10 mouse cellular contexts compared by ENCODE assay signal in the genomic region with DNA sequence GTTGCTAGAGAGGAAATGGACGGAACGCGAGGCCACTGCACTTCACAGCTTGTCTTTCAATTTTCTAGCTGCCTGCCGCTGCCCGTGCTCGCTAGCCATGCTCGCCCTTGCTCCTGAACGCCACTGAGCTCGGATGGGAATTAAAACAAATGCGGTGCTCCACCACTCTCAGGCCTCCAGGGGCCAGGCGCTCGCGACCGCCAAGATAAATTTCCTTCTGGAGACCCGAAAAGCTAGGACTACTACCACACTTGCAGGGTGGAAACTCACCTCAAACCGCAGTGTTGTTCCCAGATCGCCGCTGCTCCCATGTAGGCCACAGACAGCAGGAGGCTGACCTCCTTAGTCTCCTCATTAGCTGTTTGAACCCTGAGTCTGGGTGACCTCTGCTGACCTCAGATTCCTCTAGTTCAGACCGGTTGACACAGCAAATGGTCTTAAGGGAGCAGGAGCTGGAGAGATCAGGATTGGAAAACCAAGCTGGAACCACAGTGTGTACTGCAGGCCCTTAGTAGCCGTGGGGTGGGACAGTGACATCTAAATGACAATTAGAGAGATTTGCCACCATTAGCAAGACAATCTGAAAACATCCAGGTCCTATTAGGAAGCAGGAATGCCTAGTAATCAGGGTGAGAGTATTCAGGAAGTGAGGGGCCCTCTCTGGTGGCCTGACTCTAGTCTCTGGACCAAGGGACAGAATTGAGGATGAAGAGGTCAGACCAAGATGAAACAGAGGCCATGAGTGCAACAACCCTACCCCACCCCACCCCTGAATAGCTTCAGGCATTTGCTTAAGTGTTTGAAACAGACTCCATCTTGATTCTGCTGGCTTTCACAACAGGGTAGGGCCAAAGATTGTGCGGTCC.
A peak's percentile ranks its signal among the peaks of the same experiment; 100 is the strongest.
DNase-seq lines count a peak whose midpoint lies in the region; ATAC-seq and TF ChIP-seq lines count a peak whose summit lies in the region.
"Had no signal": no experiment of that assay in that cellular context is flagged by ENCODE, and none has a peak within 500 bp of the region (broad histone marks: within the 10 kb centered on the region; RNA-seq: fewer than 3 reads in every experiment).

No protein-coding gene starts in this region.

- H3K4me1 ChIP-seq in kidney, embryonic 16.5 days (ENCODE audit: insufficient read depth, low read length) = peaks cover 19% of the 10 kb centered on the region
- H3K4me1 ChIP-seq in embryonic facial prominence, embryonic 11.5 days (ENCODE audit: control insufficient read depth, insufficient read depth, low read length) = peaks cover 3% of the 10 kb centered on the region; the same call in 1 of the 2 replicates
- H3K4me1 ChIP-seq in intestine, embryonic 16.5 days (ENCODE audit: control insufficient read depth, insufficient read depth, low read length) = peaks cover 8% of the 10 kb centered on the region
- H3K4me1 ChIP-seq in neural tube, embryonic 15.5 days = peaks cover 29% of the 10 kb centered on the region

- WGBS in kidney, embryonic 16.5 days = 10% methylated on average over 21 of the region's 21 CpGs
- WGBS in embryonic facial prominence, embryonic 11.5 days = 4% methylated on average over 21 of the region's 21 CpGs
- 24% methylated on average over 21 of the region's 21 CpGs for WGBS in intestine, embryonic 16.5 days
- 9% methylated on average over 21 of the region's 21 CpGs for WGBS in neural tube, embryonic 15.5 days

- DNase-seq in kidney, postnatal 25 days = no peak
- DNase-seq in embryonic facial prominence, embryonic 11.5 days (ENCODE audit: low spot score) = peak; percentile 33
- no peak for DNase-seq in left cerebral cortex, adult 2 months (ENCODE audit: extremely low spot score in 1 of 2, low spot score in 2 of 2)
- DNase-seq in testis, postnatal 14 days (ENCODE audit: low spot score) = no peak
- DNase-seq: cerebellum, adult 8-10 months; lung, adult 2 months had no signal

- peak overlapping the region; percentile 33; the same call in 1 of the 2 replicates for H3K9ac ChIP-seq in kidney, embryonic 16.5 days (replicated peaks; ENCODE audit: low read length)
- no peak overlapping the region for H3K9ac ChIP-seq in embryonic facial prominence, embryonic 11.5 days (replicated peaks; ENCODE audit: low read length)
- no peak overlapping the region for H3K9ac ChIP-seq in intestine, embryonic 16.5 days (ENCODE audit: low read depth, low read length)
- H3K9ac ChIP-seq in neural tube, embryonic 15.5 days (replicated peaks) = no peak overlapping the region

- TF ChIP-seq CTCF in left cerebral cortex, adult 2 months (IDR thresholded peaks at IDR 0.05) = no peak

- intact Hi-C loops in left cerebral cortex, adult 2 months (cut with DNase I) = no loop called here

- no peaks in the 10 kb centered on the region for H3K9me3 ChIP-seq in kidney, embryonic 16.5 days (ENCODE audit: low read length)
- no peaks in the 10 kb centered on the region for H3K9me3 ChIP-seq in embryonic facial prominence, embryonic 11.5 days (replicated peaks; ENCODE audit: control insufficient read depth, low read length)
- no peaks in the 10 kb centered on the region for H3K9me3 ChIP-seq in intestine, embryonic 16.5 days (ENCODE audit: control insufficient read depth, low read length)
- no peaks in the 10 kb centered on the region for H3K9me3 ChIP-seq in neural tube, embryonic 15.5 days (replicated peaks)

- H3K36me3 ChIP-seq in kidney, embryonic 16.5 days (ENCODE audit: insufficient read depth, low read length) = no peaks in the 10 kb centered on the region
- H3K36me3 ChIP-seq in embryonic facial prominence, embryonic 11.5 days (replicated peaks; ENCODE audit: control insufficient read depth, insufficient read depth, low read depth, low read length) = no peaks in the 10 kb centered on the region
- H3K36me3 ChIP-seq in intestine, embryonic 16.5 days (ENCODE audit: control insufficient read depth, insufficient read depth, low read length) = no peaks in the 10 kb centered on the region
- H3K36me3 ChIP-seq in neural tube, embryonic 15.5 days = no peaks in the 10 kb centered on the region

- peak overlapping the region; percentile 27 for H3K4me3 ChIP-seq in kidney, embryonic 16.5 days (ENCODE audit: low read length)
- H3K4me3 ChIP-seq in embryonic facial prominence, embryonic 11.5 days (ENCODE audit: low read depth, low read length) = 0 out of 2 replicates have a peak overlapping the region, but pooled peaks have one; percentile 3
- H3K4me3 ChIP-seq in intestine, embryonic 16.5 days (ENCODE audit: low read length) = no peak overlapping the region
- H3K4me3 ChIP-seq in neural tube, embryonic 15.5 days (replicated peaks) = no peak overlapping the region
- no peak overlapping the region for H3K4me3 ChIP-seq in left cerebral cortex, adult 2 months

- peaks cover 52% of the 10 kb centered on the region for H3K27me3 ChIP-seq in kidney, embryonic 16.5 days (ENCODE audit: insufficient read depth, low read length)
- peaks cover 23% of the 10 kb centered on the region for H3K27me3 ChIP-seq in embryonic facial prominence, embryonic 11.5 days (ENCODE audit: control insufficient read depth, insufficient read depth, low read length)
- peaks cover 19% of the 10 kb centered on the region; the same call in 1 of the 2 replicates for H3K27me3 ChIP-seq in intestine, embryonic 16.5 days (replicated peaks; ENCODE audit: control insufficient read depth, insufficient read depth, low read length)
- H3K27me3 ChIP-seq in neural tube, embryonic 15.5 days (replicated peaks) = peaks cover 91% of the 10 kb centered on the region

- H3K4me2 ChIP-seq in kidney, embryonic 16.5 days (replicated peaks; ENCODE audit: low read depth, low read length) = peak overlapping the region; percentile 51
- H3K4me2 ChIP-seq in embryonic facial prominence, embryonic 11.5 days (ENCODE audit: low read depth, low read length) = peak overlapping the region; percentile 31
- peak overlapping the region; percentile 19; the same call in 1 of the 2 replicates for H3K4me2 ChIP-seq in intestine, embryonic 16.5 days (ENCODE audit: low read depth, low read length)
- peak overlapping the region; percentile 46 for H3K4me2 ChIP-seq in neural tube, embryonic 15.5 days

- ATAC-seq in kidney, embryonic 16.5 days (ENCODE audit: low FRiP score, low TSS enrichment) = 0 out of 2 replicates have a peak, but pooled peaks have one; percentile 10
- no peak for ATAC-seq in embryonic facial prominence, embryonic 11.5 days (replicated peaks; ENCODE audit: insufficient number of reproducible peaks, low FRiP score, low TSS enrichment, low read depth)
- no peak for ATAC-seq in intestine, embryonic 16.5 days
- no peak for ATAC-seq in neural tube, embryonic 15.5 days (ENCODE audit: low FRiP score)
- no peak for ATAC-seq in cerebellum, adult (ENCODE audit: insufficient number of reproducible peaks, low FRiP score, low TSS enrichment)

- no peak overlapping the region for H3K27ac ChIP-seq in kidney, embryonic 16.5 days (ENCODE audit: low read length)
- no peak overlapping the region for H3K27ac ChIP-seq in embryonic facial prominence, embryonic 11.5 days (replicated peaks; ENCODE audit: low read depth, low read length)
- no peak overlapping the region for H3K27ac ChIP-seq in intestine, embryonic 16.5 days (ENCODE audit: low read length)
- no peak overlapping the region for H3K27ac ChIP-seq in neural tube, embryonic 15.5 days (replicated peaks)
- H3K27ac ChIP-seq in left cerebral cortex, adult 2 months = no peak overlapping the region

Comparison
In these comparisons a context has a peak if more than half of its experiments do, and no peak if none do; other contexts are left out.
1. H3K4me3 ChIP-seq: peak in kidney, embryonic 16.5 days (single experiment) and embryonic facial prominence, embryonic 11.5 days (single experiment); none in intestine, embryonic 16.5 days (single experiment), neural tube, embryonic 15.5 days (single experiment) and left cerebral cortex, adult 2 months (single experiment).
2. Peak in every context shown above with its lines, with median percentiles within 50 percentile points of each other: H3K4me2 ChIP-seq.